Mouse (Mus musculus): Measurements from ENCODE around the gene Jmjd6. TPM values are rescaled to one million over a fixed set of nuclear protein-coding genes. Genes with fewer than 3 reads are reported as not detected.

The Jmjd6 gene
- polyA plus RNA-seq, 1 experiment: not detected

DNA sequence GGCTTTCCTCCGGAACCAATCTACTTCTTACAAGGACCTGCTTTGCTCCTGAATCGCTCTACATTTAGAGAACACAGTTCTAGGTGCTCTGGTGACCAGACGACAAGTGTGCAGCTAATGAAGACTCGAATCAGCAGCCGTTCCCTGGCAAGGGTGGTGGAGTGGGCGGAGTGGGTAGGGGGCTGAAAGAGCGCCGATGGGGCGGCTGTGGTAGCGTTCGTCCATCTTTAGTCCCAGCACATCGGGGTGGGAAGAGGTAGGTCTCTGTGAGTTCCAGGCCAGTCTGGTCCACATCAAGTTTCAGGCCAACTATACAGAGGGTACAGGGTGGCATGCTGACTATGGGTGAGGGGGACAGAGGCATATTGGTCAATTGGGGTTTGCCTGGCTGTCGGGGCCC is 29.6 kb downstream of the Jmjd6 start:
- Histone ChIP-seq H3K4me1 (ENCODE audit: control insufficient read depth, insufficient read depth, low read length) (peaks cover 45% of the 10 kb centered on the region), H3K27ac (ENCODE audit: insufficient read depth, low read depth, low read length) (no peak overlapping the region), H3K4me3 (ENCODE audit: insufficient read depth, low read depth, low read length) (no peak overlapping the region)
- WGBS: 73% methylated on average over 13 of the region's 13 CpGs
- TF ChIP-seq POLR2A (IDR thresholded peaks at IDR 0.05; ENCODE audit: insufficient read depth, low read depth, low read length): no peak
- no peak for TF ChIP-seq CTCF (IDR thresholded peaks at IDR 0.05; ENCODE audit: insufficient read depth, low read depth, low read length)

DNA sequence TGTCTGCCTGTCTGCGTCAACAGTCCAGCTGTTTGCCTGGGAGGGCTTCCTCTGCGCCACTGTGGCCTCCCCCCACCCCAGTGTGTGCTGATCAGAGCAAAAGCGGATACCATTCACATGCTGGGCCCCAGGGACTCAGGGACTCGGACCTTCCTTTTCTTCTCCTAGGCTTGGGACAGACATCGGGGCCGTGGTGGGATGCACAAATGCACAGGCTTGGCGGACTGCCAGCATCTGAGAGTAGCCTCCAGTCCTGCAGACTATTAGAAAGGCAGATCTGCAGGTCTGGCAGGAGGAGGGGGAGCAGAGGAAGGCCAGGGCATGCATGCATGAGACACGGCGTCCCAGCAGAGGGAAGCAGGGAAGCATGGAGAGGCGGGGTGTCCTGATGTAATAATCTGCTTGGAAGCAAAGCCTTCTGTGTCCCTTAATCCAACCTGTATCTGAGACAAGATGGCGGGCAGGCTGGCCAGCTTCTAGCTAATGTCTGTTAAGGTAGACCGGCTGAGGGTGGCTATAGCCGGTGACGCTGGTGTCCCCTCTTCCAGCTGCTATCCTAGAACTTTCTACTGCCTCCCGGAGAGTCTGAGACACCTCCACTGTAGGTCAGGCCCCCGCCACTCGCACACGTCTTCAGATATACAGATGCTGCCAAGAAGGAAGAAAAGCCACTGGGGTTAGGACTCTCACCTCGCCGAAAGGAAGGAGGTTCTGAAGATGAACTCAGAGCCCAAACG is 30.3 kb downstream of the Jmjd6 start:
- peaks cover 45% of the 10 kb centered on the region for H3K4me1 ChIP-seq (ENCODE audit: control insufficient read depth, insufficient read depth, low read length)
- H3K4me3 ChIP-seq (ENCODE audit: insufficient read depth, low read depth, low read length): no peak overlapping the region
- WGBS: 79% methylated on average over 21 of the region's 21 CpGs
- H3K27ac ChIP-seq (ENCODE audit: insufficient read depth, low read depth, low read length): no peak overlapping the region
- TF ChIP-seq CTCF (IDR thresholded peaks at IDR 0.05; ENCODE audit: insufficient read depth, low read depth, low read length) (no peak), POLR2A (IDR thresholded peaks at IDR 0.05; ENCODE audit: insufficient read depth, low read depth, low read length) (no peak)

- no peak for TF ChIP-seq CTCF (IDR thresholded peaks at IDR 0.05; ENCODE audit: insufficient read depth, low read depth, low read length)
- peak; percentile 62; the same call in 1 of the 2 replicates for TF ChIP-seq POLR2A (IDR thresholded peaks at IDR 0.05; ENCODE audit: insufficient read depth, low read depth, low read length)
- Histone ChIP-seq H3K4me1 (ENCODE audit: control insufficient read depth, insufficient read depth, low read length) (peaks cover 50% of the 10 kb centered on the region), H3K27ac (ENCODE audit: insufficient read depth, low read depth, low read length) (peak overlapping the region; percentile 77), H3K4me3 (ENCODE audit: insufficient read depth, low read depth, low read length) (peak overlapping the region; percentile 48)
- WGBS: 8% methylated on average over 32 of the region's 32 CpGs
These were observed 32.0 kb downstream of the Jmjd6 start for GRCm38 (mm10) chr11:116810983-116811901.

GRCm38 (mm10) chr11:116810528-116810927 is 32.7 kb downstream of the Jmjd6 start:
- no peak overlapping the region for H3K4me3 ChIP-seq (ENCODE audit: insufficient read depth, low read depth, low read length)
- peak overlapping the region; percentile 14 for H3K27ac ChIP-seq (ENCODE audit: insufficient read depth, low read depth, low read length)
- WGBS: 65% methylated on average over 11 of the region's 11 CpGs
- no peak for TF ChIP-seq POLR2A (IDR thresholded peaks at IDR 0.05; ENCODE audit: insufficient read depth, low read depth, low read length)
- TF ChIP-seq CTCF (IDR thresholded peaks at IDR 0.05; ENCODE audit: insufficient read depth, low read depth, low read length): no peak
- H3K4me1 ChIP-seq (ENCODE audit: control insufficient read depth, insufficient read depth, low read length): peaks cover 50% of the 10 kb centered on the region

DNA sequence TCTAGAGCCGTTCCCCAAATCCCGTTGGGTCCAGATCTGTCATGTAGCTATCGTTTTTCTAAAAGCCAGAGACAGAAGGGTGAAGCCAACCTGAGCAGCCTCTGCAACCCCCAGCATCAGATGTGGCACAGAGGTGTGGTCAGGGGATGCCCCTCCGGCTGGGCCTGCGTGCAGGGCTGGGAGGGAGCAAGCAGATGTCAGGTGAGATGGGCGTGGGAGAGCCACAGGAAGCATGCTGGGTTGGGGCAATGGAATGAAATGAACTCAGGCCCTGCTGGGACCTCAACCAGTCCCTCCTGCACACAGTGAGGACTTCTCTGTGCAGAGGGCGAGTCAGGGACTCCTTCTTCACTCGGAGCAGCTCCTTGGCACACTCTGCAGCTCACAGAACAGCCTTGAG is 33.7 kb downstream of the Jmjd6 start:
- Histone ChIP-seq H3K4me1 (ENCODE audit: control insufficient read depth, insufficient read depth, low read length) (peaks cover 45% of the 10 kb centered on the region), H3K27ac (ENCODE audit: insufficient read depth, low read depth, low read length) (no peak overlapping the region), H3K4me3 (ENCODE audit: insufficient read depth, low read depth, low read length) (no peak overlapping the region)
- no peak for TF ChIP-seq CTCF (IDR thresholded peaks at IDR 0.05; ENCODE audit: insufficient read depth, low read depth, low read length)
- no peak for TF ChIP-seq POLR2A (IDR thresholded peaks at IDR 0.05; ENCODE audit: insufficient read depth, low read depth, low read length)
- WGBS: 88% methylated on average over 8 of the region's 8 CpGs

DNA sequence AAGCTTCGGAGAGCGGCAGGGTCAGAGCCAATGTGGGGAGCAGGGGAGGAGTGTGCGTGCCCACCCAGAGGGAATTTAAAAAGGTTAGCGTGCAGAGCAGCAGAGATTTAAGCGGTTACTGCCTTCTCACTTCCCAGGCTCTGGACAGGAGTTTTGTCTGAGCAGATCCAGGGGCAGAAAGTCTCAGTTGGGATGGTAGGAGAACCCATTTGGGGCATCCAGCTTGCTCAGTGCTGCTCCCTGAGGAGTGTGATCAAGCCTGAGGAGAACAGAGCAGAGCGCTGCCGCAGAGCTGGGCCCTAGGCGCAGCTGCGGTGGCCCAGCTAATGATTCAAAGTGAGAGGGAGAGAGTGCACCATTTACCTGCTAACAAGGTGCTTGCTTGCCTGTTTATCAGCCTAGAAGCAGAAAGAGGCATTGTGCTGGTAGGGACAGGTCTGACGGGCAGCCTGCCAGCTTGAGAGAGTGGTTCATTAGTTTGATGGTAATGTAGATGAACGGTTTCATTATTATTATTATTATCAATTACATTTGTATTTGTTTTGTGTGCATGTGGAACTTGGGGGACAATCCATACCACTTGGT is 34.3 kb downstream of the Jmjd6 start:
- no peak for TF ChIP-seq POLR2A (IDR thresholded peaks at IDR 0.05; ENCODE audit: insufficient read depth, low read depth, low read length)
- no peak for TF ChIP-seq CTCF (IDR thresholded peaks at IDR 0.05; ENCODE audit: insufficient read depth, low read depth, low read length)
- 84% methylated on average over 11 of the region's 11 CpGs for WGBS
- H3K4me3 ChIP-seq (ENCODE audit: insufficient read depth, low read depth, low read length): no peak overlapping the region
- no peak overlapping the region for H3K27ac ChIP-seq (ENCODE audit: insufficient read depth, low read depth, low read length)
- peaks cover 39% of the 10 kb centered on the region for H3K4me1 ChIP-seq (ENCODE audit: control insufficient read depth, insufficient read depth, low read length)

GRCm38 (mm10) chr11:116807938-116808606 is 35.2 kb downstream of the Jmjd6 start:
- 24% methylated on average over 7 of the region's 7 CpGs for WGBS
- Histone ChIP-seq H3K27ac (ENCODE audit: insufficient read depth, low read depth, low read length) (no peak overlapping the region), H3K4me1 (ENCODE audit: control insufficient read depth, insufficient read depth, low read length) (peaks cover 33% of the 10 kb centered on the region), H3K4me3 (ENCODE audit: insufficient read depth, low read depth, low read length) (no peak overlapping the region)
- no peak for TF ChIP-seq POLR2A (IDR thresholded peaks at IDR 0.05; ENCODE audit: insufficient read depth, low read depth, low read length)
- peak; percentile 79 for TF ChIP-seq CTCF (IDR thresholded peaks at IDR 0.05; ENCODE audit: insufficient read depth, low read depth, low read length)

DNA sequence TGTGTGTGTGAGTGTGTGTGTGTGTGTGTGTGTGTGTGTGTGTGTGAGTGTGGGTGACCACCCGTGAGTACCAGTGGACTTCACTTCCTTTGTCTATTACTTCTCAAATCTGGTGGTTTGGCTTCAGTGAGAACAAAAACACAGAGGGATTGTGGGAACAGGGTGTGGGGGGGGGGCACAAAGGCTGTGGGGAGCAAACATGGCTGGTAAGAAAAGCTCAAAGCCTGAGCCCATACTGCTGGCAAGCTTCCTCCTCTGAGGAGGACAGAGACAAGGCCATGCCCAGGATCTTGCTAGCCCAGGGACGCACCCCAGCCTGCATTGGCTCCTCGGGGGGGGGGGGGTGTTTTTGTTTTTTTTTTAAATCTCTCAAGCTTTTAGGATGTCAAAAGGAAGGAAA is 35.7 kb downstream of the Jmjd6 start:
- Histone ChIP-seq H3K4me1 (ENCODE audit: control insufficient read depth, insufficient read depth, low read length) (peaks cover 28% of the 10 kb centered on the region), H3K4me3 (ENCODE audit: insufficient read depth, low read depth, low read length) (no peak overlapping the region), H3K27ac (ENCODE audit: insufficient read depth, low read depth, low read length) (no peak overlapping the region)
- WGBS: 63% methylated on average over 3 of the region's 3 CpGs
- TF ChIP-seq CTCF (IDR thresholded peaks at IDR 0.05; ENCODE audit: insufficient read depth, low read depth, low read length) (no peak), POLR2A (IDR thresholded peaks at IDR 0.05; ENCODE audit: insufficient read depth, low read depth, low read length) (no peak)
